Mouse (Mus musculus) left cerebral cortex, adult 9 months (tissue): ENCODE results near the gene Bfar.
A peak's percentile ranks its signal among the peaks of the same experiment; 100 is the strongest.
"Not testable (repeated sequence)": the region's sequence is repeated elsewhere in the genome, so short reads cannot be mapped to it uniquely, and the experiment has no call there.

Experiments used
- DNase-seq, 2 experiments: peaks; one replicate each; pipeline ENCODE4 v3.0.0; 2022; ENCODE audit warnings: low spot score in 2 of 2

Gene Bfar

GRCm38 (mm10) chr16:13671685-13672385 lies at the start of gene Bfar, which contains the start of gene 3110001I22Rik:
Gene Bfar (plus strand): TSS chr16:13671858.
Gene 3110001I22Rik (plus strand): TSS chr16:13671929.
- peak; percentile 82 to 88 for DNase-seq

GRCm38 (mm10) chr16:13628345-13628744 lies 43.3 kb upstream of the Bfar start:
- no peak for DNase-seq

GRCm38 (mm10) chr16:13638198-13638597 lies 33.5 kb upstream of the Bfar start:
- not testable (repeated sequence) for DNase-seq

- no peak for DNase-seq
Observed at GRCm38 (mm10) chr16:13639508-13639907, 32.1 kb upstream of the Bfar start.

- no peak for DNase-seq
Observed at GRCm38 (mm10) chr16:13640064-13640463, 31.6 kb upstream of the Bfar start.

GRCm38 (mm10) chr16:13644474-13644873 lies 27.2 kb upstream of the Bfar start:
- DNase-seq, result no peak

- no peak for DNase-seq
Observed at GRCm38 (mm10) chr16:13645930-13646329, 25.7 kb upstream of the Bfar start.

GRCm38 (mm10) chr16:13658886-13659285 lies 12.8 kb upstream of the Bfar start:
- DNase-seq, result no peak

- no peak for DNase-seq
Observed at GRCm38 (mm10) chr16:13660736-13661135, 10.9 kb upstream of the Bfar start.

GRCm38 (mm10) chr16:13667878-13668343 lies 3.7 kb upstream of the Bfar start, which contains the start of gene Parn:
Gene Parn (minus strand): TSS chr16:13668170.
- DNase-seq, result peak; percentile 89 to 96

GRCm38 (mm10) chr16:13668402-13669108 lies 3.1 kb upstream of the Bfar start:
- DNase-seq, result no peak

GRCm38 (mm10) chr16:13669282-13669681 lies 2.4 kb upstream of the Bfar start:
- DNase-seq, result no peak

- DNase-seq, result not testable (repeated sequence)
Observed at GRCm38 (mm10) chr16:13670896-13671295, 762 bp upstream of the Bfar start.

GRCm38 (mm10) chr16:13672386-13672898 lies 784 bp downstream of the Bfar start:
- peak in 1 of 2 experiments; percentile 23 for DNase-seq

- DNase-seq, result no peak
Observed at GRCm38 (mm10) chr16:13673114-13673513, 1.5 kb downstream of the Bfar start.

- DNase-seq, result no peak
Observed at GRCm38 (mm10) chr16:13674511-13674910, 2.9 kb downstream of the Bfar start.

- DNase-seq, result no peak
Observed at GRCm38 (mm10) chr16:13678601-13679319, 7.1 kb downstream of the Bfar start.

- no peak for DNase-seq
Observed at GRCm38 (mm10) chr16:13698998-13699397, 27.3 kb downstream of the Bfar start.

GRCm38 (mm10) chr16:13702184-13702583 lies 30.5 kb downstream of the Bfar start:
- DNase-seq, result no peak

- DNase-seq, result no peak
Observed at GRCm38 (mm10) chr16:13704676-13705075, 33.0 kb downstream of the Bfar start.

GRCm38 (mm10) chr16:13714910-13715309 lies 43.3 kb downstream of the Bfar start:
- no peak for DNase-seq
